Mouse (Mus musculus) frontal cortex, adult 2 months (tissue): ENCODE data around the gene Hist1h4d. TPM values are rescaled to one million over a fixed set of nuclear protein-coding genes. Genes with fewer than 3 reads are reported as not detected.
"Not testable (repeated sequence)": the region's sequence is repeated elsewhere in the genome, so short reads cannot be mapped to it uniquely, and the experiment has no call there.

ENCODE experiments used
- DNase-seq, 2 experiments: peaks; one replicate each; pipeline ENCODE4 v3.0.0; 2022; ENCODE audit warnings: low spot score in 1 of 2; ENCODE audit errors: extremely low spot score in 1 of 2
- polyA plus RNA-seq: library from polyadenylated mRNA; depleted of rRNA; stranded (reverse); fragments of >200 nt; gene quantifications from 2 replicates; pipeline ENCODE4 v1.2.3, GENCODE M21; 2012; rRNA removed

Hist1h4d gene
- polyA plus RNA-seq = 3.4 and 4.3 TPM in 2 replicates

DNA sequence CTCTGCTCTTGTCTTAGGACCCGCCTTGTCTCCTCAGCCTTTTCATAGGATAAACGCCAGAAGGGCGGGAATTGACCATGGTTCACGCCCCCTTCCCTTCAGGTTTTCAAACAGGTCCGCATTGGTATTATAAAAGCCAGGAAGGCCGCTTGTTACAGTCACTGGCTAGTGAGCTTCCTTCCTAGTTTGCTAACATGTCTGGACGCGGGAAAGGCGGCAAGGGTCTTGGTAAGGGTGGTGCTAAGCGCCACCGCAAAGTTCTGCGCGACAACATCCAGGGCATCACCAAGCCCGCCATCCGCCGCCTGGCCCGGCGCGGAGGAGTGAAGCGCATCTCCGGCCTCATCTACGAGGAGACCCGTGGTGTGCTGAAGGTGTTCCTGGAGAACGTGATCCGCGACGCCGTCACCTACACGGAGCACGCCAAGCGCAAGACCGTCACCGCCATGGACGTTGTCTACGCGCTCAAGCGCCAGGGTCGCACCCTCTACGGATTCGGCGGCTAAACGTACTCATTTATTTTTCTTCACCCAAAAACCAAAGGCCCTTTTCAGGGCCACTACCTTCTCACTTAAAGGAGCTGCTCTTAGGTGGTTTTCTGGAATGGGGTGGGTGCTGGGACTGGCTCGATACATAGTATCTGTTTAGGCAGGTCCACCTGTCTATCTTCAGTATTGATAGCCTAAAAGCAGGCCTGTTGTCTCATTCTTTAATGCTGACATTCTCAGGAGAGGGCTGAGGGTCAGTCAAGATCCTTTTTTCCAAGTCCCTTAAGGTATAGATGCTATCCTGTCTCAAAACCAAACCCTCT lies at the start of gene Hist1h4d:
Hist1h4d (plus strand) TSS at position 191 of the 811 bp plus-strand sequence.
- peak; percentile 98 to 100 for DNase-seq

DNA sequence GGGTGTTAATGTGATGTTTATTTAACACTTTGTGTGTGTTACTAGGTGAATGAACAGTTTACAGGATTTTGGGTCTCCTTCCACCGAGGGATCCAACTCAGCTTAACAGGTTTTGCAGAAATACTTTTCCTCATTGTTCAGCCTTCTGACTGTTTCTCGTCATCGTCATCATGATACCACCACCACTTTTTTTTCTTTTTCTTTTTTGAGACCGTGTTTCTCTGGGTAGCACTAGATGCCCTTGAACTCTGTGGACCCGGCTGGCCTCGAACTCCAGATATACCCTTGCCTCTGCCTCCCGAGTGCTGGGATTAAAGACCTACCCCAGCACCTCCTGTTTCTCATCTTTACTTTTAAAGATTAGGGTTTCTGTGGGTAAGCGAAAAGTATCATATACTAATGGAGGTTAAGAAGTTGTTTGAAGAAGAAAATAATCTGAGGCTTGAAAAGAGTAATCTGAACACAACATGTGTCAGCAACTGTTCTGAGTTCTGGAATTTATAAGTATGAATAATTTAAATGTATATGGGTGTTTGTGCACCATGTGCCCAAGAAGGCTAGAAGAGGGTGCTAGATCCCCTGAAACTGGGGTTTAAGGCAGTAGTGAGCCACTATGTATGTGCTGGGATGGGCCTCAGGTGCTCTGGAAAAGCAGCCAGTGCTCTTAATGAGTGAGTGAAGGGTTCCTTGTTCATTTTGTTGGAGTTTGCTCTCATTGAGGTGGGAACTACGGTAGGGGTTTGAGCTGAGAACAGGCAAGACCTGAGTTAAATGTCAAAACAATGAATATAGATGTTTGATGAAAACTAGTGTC lies 48.9 kb upstream of the Hist1h4d start:
- no peak for DNase-seq

DNA sequence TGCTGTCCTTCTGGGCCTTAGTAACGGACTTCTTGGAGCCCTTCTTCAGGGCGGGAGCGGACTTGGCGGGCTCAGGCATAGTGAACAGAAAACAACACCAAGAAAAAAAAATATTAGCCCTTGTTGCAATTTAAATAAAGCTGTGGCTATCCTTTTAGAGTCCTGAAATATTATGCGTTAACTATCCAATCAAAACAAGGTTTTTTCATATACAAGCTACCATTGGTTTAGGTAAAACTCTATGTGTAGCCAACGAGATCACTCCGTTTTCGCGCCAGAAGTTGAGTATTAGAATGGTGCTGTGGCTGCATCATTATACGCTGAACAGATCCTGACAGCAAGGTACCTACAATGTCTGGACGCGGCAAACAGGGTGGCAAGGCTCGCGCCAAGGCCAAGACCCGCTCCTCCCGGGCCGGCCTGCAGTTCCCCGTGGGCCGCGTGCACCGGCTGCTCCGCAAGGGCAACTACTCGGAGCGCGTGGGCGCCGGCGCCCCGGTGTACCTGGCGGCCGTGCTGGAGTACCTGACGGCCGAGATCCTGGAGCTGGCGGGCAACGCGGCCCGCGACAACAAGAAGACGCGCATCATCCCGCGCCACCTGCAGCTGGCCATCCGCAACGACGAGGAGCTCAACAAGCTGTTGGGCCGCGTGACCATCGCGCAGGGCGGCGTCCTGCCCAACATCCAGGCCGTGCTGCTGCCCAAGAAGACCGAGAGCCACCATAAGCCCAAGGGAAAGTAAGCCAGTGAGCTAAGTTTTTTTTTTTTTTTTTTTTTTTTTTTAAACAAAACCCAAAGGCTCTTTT lies 47.6 kb upstream of the Hist1h4d start, which contains the start of gene Hist1h2af:
Hist1h2af (plus strand) TSS at position 347 of the 808 bp plus-strand sequence.
- peak; percentile 73 to 87 for DNase-seq

DNA sequence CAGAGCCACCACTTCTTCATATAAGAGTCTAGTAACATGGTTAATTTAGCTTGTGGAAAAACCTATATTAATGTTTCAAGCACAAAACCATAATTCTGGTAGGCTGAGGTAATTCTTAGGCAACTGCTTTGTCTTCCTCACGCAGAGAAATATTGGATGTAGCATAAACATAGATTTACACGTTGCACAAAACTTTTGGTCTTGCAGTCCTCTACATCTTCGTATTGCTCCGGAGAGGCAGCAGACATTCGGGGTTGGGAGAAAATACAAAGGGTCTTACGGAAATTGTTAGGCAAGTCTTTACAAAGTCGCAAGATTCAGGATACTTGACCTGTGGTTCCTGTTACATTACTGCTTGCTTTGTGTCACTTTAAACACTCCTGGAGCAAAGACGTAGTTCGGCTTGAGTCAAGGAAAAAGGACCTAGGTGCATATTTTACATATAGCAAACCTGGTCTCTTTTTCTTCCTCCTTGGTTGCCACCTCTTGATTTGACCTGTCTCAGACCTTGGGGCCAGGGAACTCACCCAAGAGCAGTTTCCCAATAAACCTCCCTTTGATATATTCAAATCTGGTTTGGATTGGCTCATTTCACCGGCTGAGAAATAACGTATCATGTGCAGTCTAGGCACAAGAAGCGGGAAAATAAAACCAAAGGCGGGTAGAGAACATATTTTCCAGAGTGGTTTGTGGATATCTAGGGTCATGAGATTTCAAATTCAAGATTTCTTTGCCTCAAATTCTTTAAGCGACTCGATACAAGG lies 46.8 kb upstream of the Hist1h4d start:
- no peak for DNase-seq

DNA sequence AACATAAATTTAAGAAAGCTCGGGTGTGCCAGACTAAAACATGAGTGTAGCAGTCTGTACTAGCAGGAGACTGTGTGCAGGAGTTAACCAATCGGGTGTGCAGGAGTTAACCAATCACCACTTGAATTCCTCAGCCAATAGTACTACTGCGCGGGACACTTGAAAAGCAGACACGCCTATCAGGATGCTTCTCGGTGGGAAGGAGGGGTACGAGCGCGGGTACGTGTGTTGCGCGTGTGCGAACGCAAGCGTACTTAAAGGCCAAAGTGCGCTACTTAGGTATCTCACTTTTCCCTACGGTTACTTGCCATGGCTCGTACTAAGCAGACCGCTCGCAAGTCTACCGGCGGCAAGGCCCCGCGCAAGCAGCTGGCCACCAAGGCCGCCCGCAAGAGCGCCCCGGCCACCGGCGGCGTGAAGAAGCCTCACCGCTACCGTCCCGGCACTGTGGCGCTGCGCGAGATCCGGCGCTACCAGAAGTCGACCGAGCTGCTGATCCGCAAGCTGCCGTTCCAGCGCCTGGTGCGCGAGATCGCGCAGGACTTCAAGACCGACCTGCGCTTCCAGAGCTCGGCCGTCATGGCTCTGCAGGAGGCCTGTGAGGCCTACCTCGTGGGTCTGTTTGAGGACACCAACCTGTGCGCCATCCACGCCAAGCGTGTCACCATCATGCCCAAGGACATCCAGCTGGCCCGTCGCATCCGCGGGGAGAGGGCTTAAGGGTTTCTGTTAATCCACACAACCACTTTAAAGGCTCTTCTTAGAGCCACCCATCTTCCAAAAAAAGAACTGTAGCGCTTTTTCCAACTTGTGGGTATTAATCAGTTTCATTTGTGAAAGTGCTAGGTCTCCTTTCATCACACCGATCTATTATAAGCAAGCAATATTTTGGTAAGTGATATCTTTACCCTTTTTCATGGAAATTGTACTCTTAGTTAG lies 46.0 kb upstream of the Hist1h4d start, which contains the start of gene Hist1h3g:
Hist1h3g (plus strand) TSS at position 286 of the 939 bp plus-strand sequence.
- peak; percentile 93 to 95 for DNase-seq

DNA sequence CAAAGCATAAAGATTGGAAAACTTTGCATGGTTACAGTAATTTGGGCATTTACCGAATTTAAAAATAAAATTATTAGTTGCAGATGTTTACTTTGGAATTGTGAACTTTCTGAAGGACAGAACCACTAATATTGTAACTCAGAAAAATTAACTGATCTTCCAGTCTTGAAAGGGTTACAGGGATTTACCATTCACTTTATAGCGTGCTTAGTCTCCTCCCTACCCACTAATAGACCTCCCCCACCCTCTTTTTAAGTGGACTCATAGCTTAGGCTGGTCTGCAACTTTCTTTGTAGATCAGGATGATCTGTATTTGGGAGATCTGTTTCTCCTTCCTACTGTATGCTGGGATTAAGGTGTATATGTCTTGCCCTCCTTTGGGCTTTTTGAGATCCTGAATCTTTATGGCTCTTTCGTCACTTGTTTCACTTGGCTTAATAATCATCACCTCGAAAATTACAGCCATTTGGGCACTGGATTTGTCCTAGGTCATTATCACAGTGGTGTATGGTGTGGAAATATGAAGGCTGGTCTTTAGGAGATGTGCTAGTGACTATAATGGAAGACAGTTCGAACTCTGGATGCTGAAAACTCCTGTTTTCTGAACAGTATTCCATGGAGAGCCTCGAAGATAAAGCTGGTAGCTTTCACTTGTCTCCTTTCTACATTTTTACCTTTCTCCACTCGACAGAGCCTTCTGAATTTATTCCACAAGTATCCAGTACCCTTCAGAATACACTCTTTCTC lies 45.1 kb upstream of the Hist1h4d start:
- DNase-seq = no peak

DNA sequence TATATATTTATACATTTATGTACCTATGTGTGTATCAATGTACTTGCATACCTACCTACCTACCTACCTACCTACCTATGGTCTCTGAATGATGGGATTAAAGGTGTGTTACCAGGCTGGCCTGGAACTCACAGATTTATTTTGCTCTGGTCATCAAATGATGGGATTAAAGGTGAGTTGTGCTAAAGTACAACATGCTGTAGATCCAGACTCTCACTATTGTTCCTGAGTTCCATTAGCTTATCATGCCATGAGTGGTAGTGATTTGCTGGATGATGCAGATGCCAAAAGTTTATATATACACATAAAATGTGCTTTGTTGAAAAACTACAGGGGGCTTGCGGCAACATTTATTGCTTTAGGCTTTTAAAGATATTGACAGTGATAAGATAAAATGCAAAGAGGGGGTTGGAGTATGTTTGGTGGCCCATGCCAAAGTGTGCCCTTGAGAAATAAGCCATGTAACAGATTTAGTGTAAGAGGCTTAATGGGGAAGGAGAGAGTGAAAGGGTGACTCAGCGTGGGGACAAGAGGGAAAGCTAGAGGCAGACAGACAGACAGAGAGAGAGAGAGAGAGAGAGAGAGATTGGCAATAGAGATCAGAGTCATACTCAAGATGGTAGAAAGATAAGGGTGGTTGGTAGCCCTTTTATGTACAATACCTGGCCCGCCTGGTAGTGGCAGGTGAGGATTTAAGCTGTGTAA lies 44.2 kb upstream of the Hist1h4d start:
- DNase-seq = no peak

DNA sequence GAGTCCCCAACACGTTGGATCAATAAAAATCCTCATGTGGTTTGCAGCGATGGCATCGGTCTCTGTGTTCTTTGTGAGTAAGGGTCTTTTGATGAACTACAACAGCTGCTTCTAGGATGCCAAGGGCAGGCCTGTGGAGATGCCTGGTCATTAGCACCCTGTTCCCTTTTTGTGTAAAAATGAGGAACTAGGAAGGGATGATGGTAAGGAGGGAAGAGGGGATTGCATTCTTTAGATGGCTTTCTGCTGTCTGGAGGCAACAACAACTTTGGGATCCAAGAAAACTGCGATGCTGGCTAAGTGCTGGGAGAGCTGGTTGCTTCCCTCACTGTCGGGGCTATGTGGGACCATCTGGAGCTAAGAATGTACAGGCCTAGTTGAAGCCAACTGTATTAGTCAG lies 43.1 kb upstream of the Hist1h4d start:
- no peak for DNase-seq

DNA sequence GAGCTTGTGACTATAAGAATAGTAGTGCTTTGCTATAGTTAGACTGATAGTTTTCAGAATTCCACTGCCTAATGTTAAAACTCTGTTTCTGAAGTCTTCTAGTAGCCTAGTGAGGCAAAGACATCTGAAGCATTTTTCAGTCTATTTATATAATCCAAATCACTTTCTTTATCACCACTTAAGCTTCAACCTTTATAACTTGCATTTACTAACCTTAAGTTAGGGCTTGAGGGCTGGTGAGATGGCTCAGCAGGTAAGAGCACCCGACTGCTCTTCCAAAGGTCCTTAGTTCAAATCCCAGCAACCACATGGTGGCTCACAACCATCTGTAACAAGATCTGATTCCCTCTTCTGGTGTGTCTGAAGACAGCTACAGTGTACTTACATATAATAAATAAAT lies 41.6 kb upstream of the Hist1h4d start:
- not testable (repeated sequence) for DNase-seq

DNA sequence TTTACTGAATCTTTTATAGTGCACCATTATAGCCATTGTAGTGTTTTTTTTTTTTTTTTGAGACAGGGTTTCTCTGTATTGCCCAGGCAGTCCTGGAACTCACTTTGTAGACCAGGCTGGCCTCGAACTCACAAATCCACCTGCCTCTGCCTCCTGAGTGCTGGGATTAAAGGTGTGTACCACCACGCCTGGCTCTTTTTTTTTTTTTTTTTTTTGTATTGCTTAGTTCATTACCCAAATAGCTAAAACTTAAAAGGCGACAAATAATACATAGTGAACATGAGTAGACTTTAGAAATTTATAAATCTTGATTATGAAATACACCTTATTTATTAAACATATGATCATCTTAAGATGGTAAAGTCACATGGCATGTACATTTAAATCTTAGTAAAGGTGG lies 39.9 kb upstream of the Hist1h4d start:
- no peak for DNase-seq

DNA sequence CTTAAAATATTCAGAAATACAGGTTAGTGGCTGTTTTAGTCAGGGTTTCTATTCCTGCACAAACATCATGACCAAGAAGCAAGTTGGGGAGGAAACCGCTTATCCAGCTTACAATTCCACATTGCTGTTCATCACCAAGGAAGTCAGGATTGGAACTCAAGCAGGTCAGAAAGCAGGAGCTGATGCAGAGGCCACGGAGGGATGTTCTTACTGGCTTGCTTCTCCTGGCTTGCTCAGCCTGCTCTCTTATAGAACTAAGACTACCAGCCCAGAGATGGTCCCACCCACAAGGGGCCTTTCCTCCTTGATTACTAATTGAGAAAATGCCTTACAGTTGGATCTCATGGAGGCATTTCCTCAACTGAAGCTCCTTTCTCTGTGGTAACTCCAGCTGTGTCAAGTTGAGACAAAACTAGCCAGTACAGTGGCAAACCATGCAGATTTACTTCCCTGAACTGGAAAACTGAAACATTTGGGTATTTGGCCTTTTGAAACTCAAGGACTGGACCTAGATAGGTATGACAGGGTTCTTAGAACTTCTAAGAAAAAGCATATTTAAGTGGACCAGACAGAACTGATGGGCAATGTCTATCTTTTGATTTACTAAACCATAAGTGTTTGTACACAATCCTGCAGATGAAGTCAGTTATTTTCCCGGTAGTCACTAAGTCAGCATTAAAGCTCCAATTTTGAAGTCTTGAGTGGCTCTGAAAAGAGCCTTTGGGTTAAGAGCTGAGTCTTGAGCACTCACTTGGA lies 39.0 kb upstream of the Hist1h4d start:
- not testable (repeated sequence) for DNase-seq

DNA sequence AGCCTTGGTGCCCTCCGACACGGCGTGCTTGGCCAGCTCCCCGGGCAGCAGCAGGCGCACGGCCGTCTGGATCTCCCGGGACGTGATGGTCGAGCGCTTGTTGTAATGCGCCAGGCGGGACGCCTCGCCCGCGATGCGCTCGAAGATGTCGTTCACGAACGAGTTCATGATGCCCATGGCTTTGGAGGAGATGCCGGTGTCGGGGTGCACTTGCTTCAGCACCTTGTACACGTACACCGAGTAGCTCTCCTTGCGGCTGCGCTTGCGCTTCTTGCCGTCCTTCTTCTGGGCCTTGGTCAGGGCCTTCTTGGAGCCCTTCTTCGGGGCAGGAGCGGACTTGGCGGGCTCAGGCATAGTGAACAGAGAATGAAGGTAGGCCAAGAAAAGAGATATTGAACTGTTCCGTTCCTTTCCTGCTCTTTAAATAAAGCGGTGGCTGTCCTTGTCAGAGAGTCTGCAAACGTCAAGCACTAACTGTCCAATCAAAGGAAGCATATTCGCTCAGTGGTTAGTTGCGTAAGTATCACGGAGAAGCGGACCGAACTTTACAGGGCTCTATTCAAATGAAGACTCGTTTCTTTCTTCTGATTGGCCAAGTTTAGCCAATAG lies 38.3 kb upstream of the Hist1h4d start, which contains the start of gene Hist1h2bh:
Hist1h2bh (minus strand) TSS at position 394 of the 609 bp plus-strand sequence.
- peak; percentile 87 to 90 for DNase-seq

DNA sequence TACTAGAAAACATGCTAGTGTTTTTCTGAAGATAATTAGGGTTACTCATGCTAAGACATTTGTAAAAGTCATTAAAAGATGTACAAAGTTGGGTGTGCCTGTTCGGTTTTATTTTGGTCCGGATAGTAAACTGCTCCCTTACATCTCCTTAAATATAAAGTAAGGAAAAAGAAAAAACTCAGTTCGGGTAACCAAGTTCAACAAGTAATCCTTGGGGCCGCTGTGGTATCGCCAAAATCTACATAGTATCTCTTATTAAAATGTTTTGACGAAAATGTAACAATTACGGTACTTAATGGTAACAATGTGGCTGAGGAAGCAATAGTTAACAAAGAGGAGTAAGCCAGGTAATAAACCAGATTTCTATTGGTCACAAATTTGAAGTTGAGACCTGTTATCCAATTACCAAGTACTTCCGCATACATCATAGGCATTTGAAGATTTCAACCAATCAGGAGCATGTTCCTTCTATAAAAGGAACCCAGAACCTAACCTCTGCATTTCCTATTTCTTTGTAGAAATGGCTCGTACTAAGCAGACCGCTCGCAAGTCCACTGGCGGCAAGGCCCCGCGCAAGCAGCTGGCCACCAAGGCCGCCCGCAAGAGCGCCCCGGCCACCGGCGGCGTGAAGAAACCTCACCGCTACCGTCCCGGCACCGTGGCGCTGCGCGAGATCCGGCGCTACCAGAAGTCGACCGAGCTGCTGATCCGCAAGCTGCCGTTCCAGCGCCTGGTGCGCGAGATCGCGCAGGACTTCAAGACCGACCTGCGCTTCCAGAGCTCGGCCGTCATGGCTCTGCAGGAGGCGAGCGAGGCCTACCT lies 37.2 kb upstream of the Hist1h4d start, which contains the start of gene Hist1h3f:
Hist1h3f (plus strand) TSS at position 88 of the 822 bp plus-strand sequence.
- peak; percentile 81 to 96 for DNase-seq

DNA sequence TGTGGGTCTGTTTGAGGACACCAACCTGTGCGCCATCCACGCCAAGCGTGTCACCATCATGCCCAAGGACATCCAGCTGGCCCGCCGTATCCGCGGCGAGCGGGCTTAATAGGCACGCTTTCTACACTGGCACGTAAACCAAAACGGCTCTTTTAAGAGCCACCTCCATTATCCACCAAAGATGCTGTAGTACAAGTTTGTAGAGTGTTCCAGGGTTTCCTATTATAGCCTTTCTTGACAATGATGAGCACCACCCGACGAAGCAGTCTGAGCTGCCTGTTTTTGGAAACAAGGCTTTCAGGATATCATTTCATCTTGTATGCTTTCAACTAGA lies 36.6 kb upstream of the Hist1h4d start:
- not testable (repeated sequence) for DNase-seq

DNA sequence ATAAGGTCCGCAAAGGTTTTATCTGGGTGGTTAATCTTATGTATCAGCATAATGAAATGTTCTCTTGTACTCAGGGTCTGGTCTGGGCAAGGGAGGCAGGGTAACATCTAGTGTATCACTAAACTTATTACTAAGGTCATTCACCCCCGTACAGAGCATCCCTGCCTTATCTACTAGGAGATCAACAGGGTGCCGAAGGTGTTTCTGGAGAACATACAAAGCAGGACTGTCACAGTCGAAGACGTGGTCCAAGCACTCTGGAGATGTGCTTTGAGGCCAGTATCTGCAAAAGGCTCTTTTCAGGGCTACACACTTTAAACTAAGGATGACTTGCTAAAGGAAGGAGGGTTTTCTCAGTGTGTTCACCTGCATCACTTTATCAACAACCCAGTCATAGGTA lies 34.7 kb upstream of the Hist1h4d start:
- DNase-seq = no peak
